Mouse (Mus musculus) ES-E14 (cell line): Measurements from ENCODE around the gene Pole2.

Experiments used
- HCFC1 ChIP-seq: IDR thresholded peaks from 2 replicates; pipeline ENCODE4 v1.6.1; 2012; ENCODE audit warnings: low read length, inconsistent platforms, borderline replicate concordance; ENCODE audit not compliant: insufficient read depth
- MAFK ChIP-seq: IDR thresholded peaks from 2 replicates; pipeline ENCODE4 v1.6.1; 2014; ENCODE audit warnings: mild to moderate bottlenecking, low read depth, low read length, inconsistent platforms; ENCODE audit not compliant: insufficient read depth
- ZC3H11A ChIP-seq: IDR thresholded peaks from 2 replicates; pipeline ENCODE4 v1.6.1; 2012; ENCODE audit warnings: low read depth, mild to moderate bottlenecking, inconsistent platforms, low read length, borderline replicate concordance
- ZNF384 ChIP-seq: IDR thresholded peaks from 2 replicates; pipeline ENCODE4 v1.6.1; 2012; ENCODE audit warnings: low read depth, low read length, inconsistent platforms

DNA sequence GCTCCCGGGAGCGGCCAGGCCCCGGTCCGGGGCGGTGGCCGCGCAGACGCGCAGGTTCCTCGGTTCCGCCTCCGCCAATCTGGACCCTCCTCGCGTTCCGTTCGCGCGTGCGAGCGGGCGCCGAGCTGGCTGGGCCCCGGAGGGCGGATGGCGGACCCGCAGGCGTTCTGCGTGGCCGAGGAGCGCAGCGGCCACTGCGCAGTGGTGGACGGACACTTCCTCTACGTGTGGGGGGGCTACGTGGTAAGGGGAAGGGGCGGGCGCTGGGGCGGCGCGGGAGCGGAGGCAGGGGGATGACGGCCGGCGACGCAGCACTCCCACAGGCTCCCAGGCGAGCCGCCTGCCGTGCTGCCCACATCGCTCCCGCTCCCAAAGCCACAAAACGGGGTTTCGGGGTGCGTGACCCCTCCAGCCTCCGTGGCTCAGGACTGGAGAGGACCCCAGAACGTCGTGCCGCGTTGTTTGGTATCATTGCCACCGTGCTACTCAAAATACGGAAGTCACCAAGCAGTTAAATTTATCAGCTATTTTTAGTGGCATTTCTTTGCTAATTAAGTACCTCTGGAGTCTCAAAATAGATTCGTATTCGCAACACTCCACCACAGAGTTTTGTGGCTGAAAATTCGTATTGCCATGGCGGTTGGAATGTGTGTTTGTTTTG is 13.9 kb upstream of the Pole2 start:
- TF ChIP-seq HCFC1 = no peak
- no peak for TF ChIP-seq ZC3H11A
- no peak for TF ChIP-seq MAFK
- no peak for TF ChIP-seq ZNF384
